Mouse (Mus musculus) large intestine, adult 2 months (tissue): ENCODE measurements around the gene Slc17a7. TPM values are rescaled to one million over a fixed set of nuclear protein-coding genes. Genes with fewer than 3 reads are reported as not detected.

Experiments used
- polyA plus RNA-seq: library from polyadenylated mRNA; depleted of rRNA; stranded (reverse); fragments of >200 nt; gene quantifications from 2 replicates; pipeline ENCODE4 v1.2.3, GENCODE M21; 2012; rRNA removed

The Slc17a7 gene
- polyA plus RNA-seq, 1 experiment: 0.11 TPM

Other genes with a start within 250 kb of the Slc17a7 start
- gene Ap2a1, start 234.5 kb upstream of the Slc17a7 start, polyA plus RNA-seq: 55.6 and 80.7 TPM in 2 replicates
- not detected in 2 replicates for gene Tsks, start 220.7 kb upstream of the Slc17a7 start, polyA plus RNA-seq
- 4.2 and 5.9 TPM in 2 replicates for gene Cpt1c, start 189.1 kb upstream of the Slc17a7 start, polyA plus RNA-seq
- gene Prmt1, start 177.4 kb upstream of the Slc17a7 start, polyA plus RNA-seq: 167 and 188 TPM in 2 replicates
- gene Irf3, start 166.3 kb upstream of the Slc17a7 start, polyA plus RNA-seq: 107 and 110 TPM in 2 replicates
- gene Bcl2l12, start 165.2 kb upstream of the Slc17a7 start, polyA plus RNA-seq: 20.8 and 23.3 TPM in 2 replicates
- gene Scaf1, start 147.6 kb upstream of the Slc17a7 start, polyA plus RNA-seq: 32.3 and 44.7 TPM in 2 replicates
- 112 and 124 TPM in 2 replicates for gene Rras, start 146.0 kb upstream of the Slc17a7 start, polyA plus RNA-seq
- gene Prr12, start 111.1 kb upstream of the Slc17a7 start, polyA plus RNA-seq: 5.4 and 6.2 TPM in 2 replicates
- gene Nosip, start 101.5 kb upstream of the Slc17a7 start, polyA plus RNA-seq: 52.4 and 66.9 TPM in 2 replicates
- 77.3 and 92.5 TPM in 2 replicates for gene Prrg2, start 101.3 kb upstream of the Slc17a7 start, polyA plus RNA-seq
- 44.3 and 48.6 TPM in 2 replicates for gene Rcn3, start 71.7 kb upstream of the Slc17a7 start, polyA plus RNA-seq
- 75.3 and 85.1 TPM in 2 replicates for gene Fcgrt, start 60.1 kb upstream of the Slc17a7 start, polyA plus RNA-seq
- gene Rps11, start 39.5 kb upstream of the Slc17a7 start, polyA plus RNA-seq: 407 and 500 TPM in 2 replicates
- gene Rpl13a, start 35.2 kb upstream of the Slc17a7 start, polyA plus RNA-seq: 2,093 and 2,372 TPM in 2 replicates
- 0.78 and 1.1 TPM in 2 replicates for gene Gm45713, start 27.7 kb upstream of the Slc17a7 start, polyA plus RNA-seq
- gene Flt3l, start 27.5 kb upstream of the Slc17a7 start, polyA plus RNA-seq: 30.5 and 38.2 TPM in 2 replicates
- 62.5 and 65.5 TPM in 2 replicates for gene Pih1d1, start 9.6 kb upstream of the Slc17a7 start, polyA plus RNA-seq
- gene Aldh16a1, start 9.4 kb upstream of the Slc17a7 start, polyA plus RNA-seq: 152 and 159 TPM in 2 replicates
- gene Gfy, start 15.6 kb downstream of the Slc17a7 start, polyA plus RNA-seq: not detected in 2 replicates
- gene Pth2, start 17.0 kb downstream of the Slc17a7 start, polyA plus RNA-seq: not detected in 2 replicates
- gene Ccdc155, start 40.9 kb downstream of the Slc17a7 start, polyA plus RNA-seq: 0.09 TPM in 1 of 2 replicates, not detected in the other
- 0.47 and 0.67 TPM in 2 replicates for gene Dkkl1, start 48.2 kb downstream of the Slc17a7 start, polyA plus RNA-seq
- gene Tead2, start 51.8 kb downstream of the Slc17a7 start, polyA plus RNA-seq: 8.9 and 11.4 TPM in 2 replicates
- gene Cd37, start 75.2 kb downstream of the Slc17a7 start, polyA plus RNA-seq: 57.3 and 66.8 TPM in 2 replicates
- not detected in 2 replicates for gene Slc6a16, start 77.1 kb downstream of the Slc17a7 start, polyA plus RNA-seq
- gene Slc6a21, start 113.6 kb downstream of the Slc17a7 start, polyA plus RNA-seq: not detected in 2 replicates
- 182 and 185 TPM in 2 replicates for gene Trpm4, start 169.8 kb downstream of the Slc17a7 start, polyA plus RNA-seq
- gene Hrc, start 171.3 kb downstream of the Slc17a7 start, polyA plus RNA-seq: 0.40 and 0.67 TPM in 2 replicates
- 47.1 and 70.3 TPM in 2 replicates for gene Ppfia3, start 203.1 kb downstream of the Slc17a7 start, polyA plus RNA-seq
- 4.5 and 7.9 TPM in 2 replicates for gene Lin7b, start 206.6 kb downstream of the Slc17a7 start, polyA plus RNA-seq
- 102 and 165 TPM in 2 replicates for gene Snrnp70, start 231.8 kb downstream of the Slc17a7 start, polyA plus RNA-seq
- 0.06 TPM in 1 of 2 replicates, not detected in the other for gene Kcna7, start 241.7 kb downstream of the Slc17a7 start, polyA plus RNA-seq
- 0.10 and 0.16 TPM in 2 replicates for gene Ntf5, start 249.7 kb downstream of the Slc17a7 start, polyA plus RNA-seq